Comparison of ENCODE assay signal across 15 mouse cellular contexts in genomic region chr5:135702190-135702589, GRCm38 (mm10). TPM values are rescaled to one million over a fixed set of nuclear protein-coding genes. Genes with fewer than 3 reads are reported as not detected.
DNase-seq lines count a peak whose midpoint lies in the region; ATAC-seq and TF ChIP-seq lines count a peak whose summit lies in the region.
"Had no signal": no experiment of that assay in that cellular context is flagged by ENCODE, and none has a peak within 500 bp of the region (broad histone marks: within the 10 kb centered on the region; RNA-seq: fewer than 3 reads in every experiment).

No protein-coding gene starts in this region.

- 54% methylated on average over 6 of the region's 6 CpGs for WGBS in heart, embryonic 11.5 days (ENCODE audit: insufficient replicate concordance)
- 78% methylated on average over 6 of the region's 6 CpGs for WGBS in lung, embryonic 16.5 days
- 53% methylated on average over 6 of the region's 6 CpGs for WGBS in lung, adult 2 months
- WGBS in heart, embryonic 14.5 days: 34% methylated on average over 6 of the region's 6 CpGs
- 89% methylated on average over 6 of the region's 6 CpGs for WGBS in olfactory bulb, adult 2 months
- 94% methylated on average over 6 of the region's 6 CpGs for WGBS in hindbrain, embryonic 10.5 days
- WGBS in forebrain, postnatal 0 days: 90% methylated on average over 6 of the region's 6 CpGs

- no peak for TF ChIP-seq CTCF in lung, adult 2 months (IDR thresholded peaks at IDR 0.05; ENCODE audit: insufficient read depth, low read length)
- TF ChIP-seq CTCF in olfactory bulb, adult 2 months (IDR thresholded peaks at IDR 0.05; ENCODE audit: insufficient read depth, low read depth, low read length): no peak
- no peak for TF ChIP-seq CTCF in forebrain, postnatal 0 days (IDR thresholded peaks at IDR 0.05; ENCODE audit: low read depth)

- peaks cover 22% of the 10 kb centered on the region for H3K4me1 ChIP-seq in heart, embryonic 11.5 days (ENCODE audit: control insufficient read depth, insufficient read depth, low read length)
- peaks cover 9% of the 10 kb centered on the region for H3K4me1 ChIP-seq in lung, embryonic 16.5 days (replicated peaks; ENCODE audit: control insufficient read depth, insufficient read depth, low read length)
- H3K4me1 ChIP-seq in lung, adult 2 months (ENCODE audit: control insufficient read depth, insufficient read depth, low read length): peaks cover 28% of the 10 kb centered on the region
- H3K4me1 ChIP-seq in heart, embryonic 14.5 days (ENCODE audit: control insufficient read depth in 2 of 2, insufficient read depth in 2 of 2, low read length in 2 of 2): peaks cover 14 to 32% of the 10 kb centered on the region in 2 experiments
- peaks cover 10% of the 10 kb centered on the region for H3K4me1 ChIP-seq in olfactory bulb, adult 2 months (ENCODE audit: control insufficient read depth, insufficient read depth, low read length)
- H3K4me1 ChIP-seq in hindbrain, embryonic 10.5 days (replicated peaks): no peaks in the 10 kb centered on the region
- H3K4me1 ChIP-seq in forebrain, postnatal 0 days (ENCODE audit: insufficient read depth): no peaks in the 10 kb centered on the region
- H3K4me1 ChIP-seq: embryonic facial prominence, embryonic 13.5 days; forebrain, embryonic 10.5 days; limb, embryonic 13.5 days had no signal

- no peak overlapping the region for H3K4me3 ChIP-seq in heart, embryonic 11.5 days (ENCODE audit: low read depth, low read length)
- no peak overlapping the region for H3K4me3 ChIP-seq in lung, embryonic 16.5 days (ENCODE audit: low read length)
- no peak overlapping the region for H3K4me3 ChIP-seq in lung, adult 2 months (replicated peaks; ENCODE audit: extremely low read depth, low read depth, low read length)
- no peak overlapping the region for H3K4me3 ChIP-seq in heart, embryonic 14.5 days (ENCODE audit: control insufficient read depth in 1 of 2, insufficient read depth in 1 of 2, low read depth in 1 of 2, low read length in 2 of 2)
- no peak overlapping the region for H3K4me3 ChIP-seq in olfactory bulb, adult 2 months (ENCODE audit: insufficient read depth, low read depth, low read length)
- no peak overlapping the region for H3K4me3 ChIP-seq in hindbrain, embryonic 10.5 days
- H3K4me3 ChIP-seq in forebrain, postnatal 0 days (ENCODE audit: low read depth, low read length): no peak overlapping the region
- H3K4me3 ChIP-seq: embryonic facial prominence, embryonic 13.5 days; forebrain, embryonic 10.5 days; limb, embryonic 13.5 days had no signal

- no peak overlapping the region for H3K9ac ChIP-seq in heart, embryonic 11.5 days (ENCODE audit: low read depth, low read length)
- no peak overlapping the region for H3K9ac ChIP-seq in lung, embryonic 16.5 days (ENCODE audit: low read length)
- no peak overlapping the region for H3K9ac ChIP-seq in heart, embryonic 14.5 days (ENCODE audit: low read length)
- no peak overlapping the region for H3K9ac ChIP-seq in forebrain, postnatal 0 days
- H3K9ac ChIP-seq: embryonic facial prominence, embryonic 13.5 days; limb, embryonic 13.5 days; lung, embryonic 14.5 days had no signal

- H3K9me3 ChIP-seq in heart, embryonic 11.5 days (replicated peaks; ENCODE audit: control insufficient read depth, low read length): no peaks in the 10 kb centered on the region
- H3K9me3 ChIP-seq in lung, embryonic 16.5 days (ENCODE audit: control insufficient read depth, low read length): no peaks in the 10 kb centered on the region
- no peaks in the 10 kb centered on the region for H3K9me3 ChIP-seq in heart, embryonic 14.5 days (ENCODE audit: control insufficient read depth, low read length)
- H3K9me3 ChIP-seq in hindbrain, embryonic 10.5 days: no peaks in the 10 kb centered on the region
- no peaks in the 10 kb centered on the region for H3K9me3 ChIP-seq in forebrain, postnatal 0 days (ENCODE audit: low read length)
- H3K9me3 ChIP-seq: embryonic facial prominence, embryonic 13.5 days; forebrain, embryonic 10.5 days; limb, embryonic 13.5 days had no signal

- H3K27ac ChIP-seq in heart, embryonic 11.5 days (ENCODE audit: low read depth, low read length): peak overlapping the region; percentile 78
- H3K27ac ChIP-seq in lung, embryonic 16.5 days (ENCODE audit: low read length): peak overlapping the region; percentile 59
- H3K27ac ChIP-seq in heart, embryonic 14.5 days (replicated peaks in 1 of 2; ENCODE audit: control insufficient read depth in 1 of 2, insufficient read depth in 1 of 2, low read depth in 2 of 2, low read length in 2 of 2): peak overlapping the region; percentile 28 to 76
- H3K27ac ChIP-seq in olfactory bulb, adult 2 months (ENCODE audit: insufficient read depth, low read depth, low read length): peak overlapping the region; percentile 29; the same call in 1 of the 2 replicates
- H3K27ac ChIP-seq in hindbrain, embryonic 10.5 days: no peak overlapping the region
- H3K27ac ChIP-seq in forebrain, postnatal 0 days (ENCODE audit: low read depth, low read length): no peak overlapping the region
- H3K27ac ChIP-seq: embryonic facial prominence, embryonic 13.5 days; forebrain, embryonic 10.5 days; hindbrain, postnatal 0 days; limb, embryonic 13.5 days had no signal

- H3K36me3 ChIP-seq in heart, embryonic 11.5 days (ENCODE audit: control insufficient read depth, insufficient read depth, low read length): peaks cover 2% of the 10 kb centered on the region; the same call in 1 of the 2 replicates
- no peaks in the 10 kb centered on the region; the same call in 1 of the 2 replicates for H3K36me3 ChIP-seq in lung, embryonic 16.5 days (ENCODE audit: control insufficient read depth, insufficient read depth, low read length)
- H3K36me3 ChIP-seq in heart, embryonic 14.5 days (ENCODE audit: control insufficient read depth, insufficient read depth, low read length): peaks cover 16% of the 10 kb centered on the region; the same call in 1 of the 2 replicates
- peaks cover 76% of the 10 kb centered on the region for H3K36me3 ChIP-seq in hindbrain, embryonic 10.5 days
- peaks cover 15% of the 10 kb centered on the region; the same call in 1 of the 2 replicates for H3K36me3 ChIP-seq in forebrain, postnatal 0 days (ENCODE audit: insufficient read depth)

- TF ChIP-seq POLR2A in lung, adult 2 months (IDR thresholded peaks at IDR 0.05; ENCODE audit: borderline replicate concordance, extremely low read depth, low read depth, low read length): no peak
- no peak for TF ChIP-seq POLR2A in olfactory bulb, adult 2 months (IDR thresholded peaks at IDR 0.05; ENCODE audit: insufficient read depth, low read depth, low read length)

- no peak for DNase-seq in heart, adult 8-10 months (ENCODE audit: low spot score)
- DNase-seq in lung, adult 2 months: no peak
- DNase-seq in hindbrain, embryonic 10.5 days (ENCODE audit: low spot score): no peak
- DNase-seq in forebrain, postnatal 0 days: no peak
- DNase-seq: cerebellum, adult 11-12 months had no signal

- H3K27me3 ChIP-seq in heart, embryonic 11.5 days (ENCODE audit: control insufficient read depth, insufficient read depth, low read length): no peaks in the 10 kb centered on the region
- H3K27me3 ChIP-seq in lung, embryonic 16.5 days (ENCODE audit: control insufficient read depth, insufficient read depth, low read depth, low read length): no peaks in the 10 kb centered on the region
- no peaks in the 10 kb centered on the region for H3K27me3 ChIP-seq in heart, embryonic 14.5 days (ENCODE audit: control insufficient read depth, insufficient read depth, low read length)
- H3K27me3 ChIP-seq in hindbrain, embryonic 10.5 days (ENCODE audit: insufficient read depth, poor library complexity, severe bottlenecking): no peaks in the 10 kb centered on the region
- no peaks in the 10 kb centered on the region for H3K27me3 ChIP-seq in forebrain, postnatal 0 days (ENCODE audit: insufficient read depth, low read length)
- H3K27me3 ChIP-seq: embryonic facial prominence, embryonic 13.5 days; limb, embryonic 13.5 days; Patski had no signal

- no peak overlapping the region for H3K4me2 ChIP-seq in heart, embryonic 11.5 days
- H3K4me2 ChIP-seq in lung, embryonic 16.5 days (ENCODE audit: low read depth, low read length): no peak overlapping the region
- H3K4me2 ChIP-seq in heart, embryonic 14.5 days (ENCODE audit: low read length): peak overlapping the region; percentile 27; the same call in 1 of the 2 replicates
- H3K4me2 ChIP-seq in forebrain, postnatal 0 days (ENCODE audit: low read depth): no peak overlapping the region
- H3K4me2 ChIP-seq: embryonic facial prominence, embryonic 13.5 days; limb, embryonic 13.5 days; lung, embryonic 14.5 days had no signal

- ATAC-seq in heart, embryonic 11.5 days (replicated peaks; ENCODE audit: insufficient number of reproducible peaks, low FRiP score, low TSS enrichment): no peak
- no peak for ATAC-seq in lung, embryonic 16.5 days (ENCODE audit: low read depth)
- ATAC-seq in heart, embryonic 14.5 days (ENCODE audit: insufficient number of reproducible peaks, insufficient read depth, low FRiP score, low read depth): peak; percentile 47; the same call in 1 of the 2 replicates
- no peak for ATAC-seq in forebrain, postnatal 0 days
- ATAC-seq: hindbrain, postnatal 0 days had no signal

RNA-seq across cellular contexts. Expression of gene Por, which starts 32.4 kb away (rescaled TPM):
- 32.4 and 37.4 TPM in 2 replicates for polyA plus RNA-seq in heart, embryonic 11.5 days (2014; fragmentation: Nextera tagmentation; extraction: Ambion mirVana)
- 10 to 100 TPM; 71.5 to 84.8 (median 75.1) TPM for total RNA-seq in heart, adult 8-10 months (2022)
- polyA plus RNA-seq in lung, embryonic 16.5 days (2015; fragmentation: Nextera tagmentation; extraction: Ambion mirVana): 77.4 and 83.5 TPM in 2 replicates
- 487 and 521 TPM in 2 replicates for polyA plus RNA-seq in lung, adult 2 months (2012; rRNA removed)
- polyA plus RNA-seq in heart, embryonic 14.5 days (2014; fragmentation: Nextera tagmentation; extraction: Ambion mirVana): 33.2 and 34.9 TPM in 2 replicates
- polyA plus RNA-seq in olfactory bulb, adult 2 months (2012; ENCODE audit: insufficient read depth, insufficient read length, low replicate concordance, missing spikeins): not detected in 2 replicates
- 105 and 106 TPM in 2 replicates for polyA plus RNA-seq in hindbrain, embryonic 10.5 days (2016; fragmentation: Nextera tagmentation; extraction: Ambion mirVana)
- total RNA-seq in forebrain, postnatal 0 days (2014; rRNA removed): 78.5 and 89.5 TPM in 2 replicates
- 76.7 and 96.1 TPM in 2 replicates for polyA plus RNA-seq in forebrain, postnatal 0 days (2015; fragmentation: Nextera tagmentation; extraction: Ambion mirVana)

RNA-seq across cellular contexts. Expression of gene Tmem120a, which starts 42.1 kb away (rescaled TPM):
- 31.3 and 34.7 TPM in 2 replicates for polyA plus RNA-seq in heart, embryonic 11.5 days (2014; fragmentation: Nextera tagmentation; extraction: Ambion mirVana)
- 10 to 100 TPM; 14.9 to 19.0 (median 16.7) TPM for total RNA-seq in heart, adult 8-10 months (2022)
- polyA plus RNA-seq in lung, embryonic 16.5 days (2015; fragmentation: Nextera tagmentation; extraction: Ambion mirVana): 37.9 and 38.8 TPM in 2 replicates
- polyA plus RNA-seq in lung, adult 2 months (2012; rRNA removed): 24.6 and 31.0 TPM in 2 replicates
- 34.1 and 34.6 TPM in 2 replicates for polyA plus RNA-seq in heart, embryonic 14.5 days (2014; fragmentation: Nextera tagmentation; extraction: Ambion mirVana)
- polyA plus RNA-seq in olfactory bulb, adult 2 months (2012; ENCODE audit: insufficient read depth, insufficient read length, low replicate concordance, missing spikeins): not detected in 2 replicates
- polyA plus RNA-seq in hindbrain, embryonic 10.5 days (2016; fragmentation: Nextera tagmentation; extraction: Ambion mirVana): 67.0 and 74.3 TPM in 2 replicates
- total RNA-seq in forebrain, postnatal 0 days (2014; rRNA removed): 42.7 and 49.1 TPM in 2 replicates
- polyA plus RNA-seq in forebrain, postnatal 0 days (2015; fragmentation: Nextera tagmentation; extraction: Ambion mirVana): 111 and 126 TPM in 2 replicates

Comparison
In these comparisons a context has a peak if more than half of its experiments do, and no peak if none do; other contexts are left out.
1. H3K27ac ChIP-seq: peak in heart, embryonic 11.5 days (single experiment), lung, embryonic 16.5 days (single experiment), heart, embryonic 14.5 days (2 of 2) and olfactory bulb, adult 2 months (single experiment); none in hindbrain, embryonic 10.5 days (single experiment) and forebrain, postnatal 0 days (single experiment).
2. RNA of gene Por, which starts 32.4 kb away (polyA plus RNA-seq): 487 to 521 TPM in lung, adult 2 months, 105 to 106 TPM in hindbrain, embryonic 10.5 days, 76.7 to 96.1 TPM in forebrain, postnatal 0 days, 77.4 to 83.5 TPM in lung, embryonic 16.5 days, 33.2 to 34.9 TPM in heart, embryonic 14.5 days and 32.4 to 37.4 TPM in heart, embryonic 11.5 days; not detected in olfactory bulb, adult 2 months; every median in the first group is over 10 times any median in the second.
3. RNA of gene Tmem120a, which starts 42.1 kb away (polyA plus RNA-seq): 111 to 126 TPM in forebrain, postnatal 0 days, 67.0 to 74.3 TPM in hindbrain, embryonic 10.5 days, 37.9 to 38.8 TPM in lung, embryonic 16.5 days, 31.3 to 34.7 TPM in heart, embryonic 11.5 days, 34.1 to 34.6 TPM in heart, embryonic 14.5 days and 24.6 to 31.0 TPM in lung, adult 2 months; not detected in olfactory bulb, adult 2 months; every median in the first group is over 10 times any median in the second.